Mouse (Mus musculus) left cerebral cortex, adult 8-10 months (tissue): ENCODE results near the gene Usp7. TPM values are rescaled to one million over a fixed set of nuclear protein-coding genes. Genes with fewer than 3 reads are reported as not detected.

ENCODE experiments used
- DNase-seq, 2 experiments: peaks; one replicate each; pipeline ENCODE4 v3.0.0; 2022; ENCODE audit warnings: low spot score in 2 of 2
- total RNA-seq, 4 experiments: library from RNA; stranded (reverse); gene quantifications; 2 replicates each; pipeline ENCODE4 v1.2.4; 2022

The Usp7 gene
- total RNA-seq, 4 experiments from 2014 or later = 149 to 164 (median 158) TPM

DNA sequence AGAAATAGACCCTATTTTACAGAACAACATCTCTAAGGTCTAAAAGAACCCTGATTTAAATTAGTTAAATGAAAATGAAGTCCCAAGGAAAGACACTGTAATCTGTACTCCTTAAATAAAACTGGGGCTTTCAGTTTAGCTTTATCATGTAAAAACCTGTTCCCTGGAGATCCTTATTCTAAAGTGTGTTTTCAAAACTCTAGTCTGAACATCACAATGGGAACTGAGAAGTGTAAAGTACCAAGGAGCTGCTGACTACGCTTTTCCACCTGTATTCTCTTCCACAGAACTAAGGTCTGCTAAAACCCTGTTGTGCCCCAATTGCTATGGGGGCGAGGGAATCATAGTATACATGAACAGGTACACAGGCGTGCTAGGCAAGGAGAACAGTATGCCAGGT lies 68.1 kb downstream of the Usp7 start:
- DNase-seq = no peak

DNA sequence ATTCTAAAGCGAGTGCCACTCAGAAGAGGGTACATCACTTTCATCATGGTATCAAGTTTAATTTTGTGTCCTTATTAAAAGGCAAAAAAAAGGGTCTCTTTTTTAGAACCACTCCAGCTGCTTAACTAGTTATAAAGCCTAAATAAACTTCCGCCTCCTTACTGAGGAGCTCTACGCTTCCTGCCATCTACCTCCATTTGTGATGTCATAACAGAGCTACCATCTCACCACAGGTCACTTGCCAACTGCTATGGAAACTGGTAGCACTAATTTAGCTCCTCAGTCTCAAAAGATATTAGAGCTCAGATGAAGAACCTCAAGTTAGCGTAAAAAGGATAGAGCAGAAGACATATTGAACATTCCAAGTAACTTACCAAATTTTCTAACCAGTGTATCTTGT lies 71.7 kb downstream of the Usp7 start:
- DNase-seq = no peak

DNA sequence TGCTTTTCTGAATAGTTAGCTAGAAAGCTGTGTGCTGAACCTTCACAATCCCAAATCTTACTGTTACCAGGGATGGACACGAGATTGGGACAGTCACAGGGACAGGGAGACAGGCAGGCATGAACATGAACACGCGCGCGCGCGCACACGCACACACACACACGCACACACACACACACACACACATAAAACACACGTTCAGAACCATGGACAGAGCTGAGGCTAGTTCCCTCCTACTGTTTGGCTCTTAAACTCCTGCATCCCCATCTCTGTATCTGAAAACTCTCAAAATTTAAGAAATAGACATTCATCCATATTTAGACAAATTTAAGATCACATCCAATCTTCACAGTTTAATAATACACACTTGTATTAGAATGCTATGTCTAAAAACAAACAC lies 74.4 kb downstream of the Usp7 start:
- no peak for DNase-seq

DNA sequence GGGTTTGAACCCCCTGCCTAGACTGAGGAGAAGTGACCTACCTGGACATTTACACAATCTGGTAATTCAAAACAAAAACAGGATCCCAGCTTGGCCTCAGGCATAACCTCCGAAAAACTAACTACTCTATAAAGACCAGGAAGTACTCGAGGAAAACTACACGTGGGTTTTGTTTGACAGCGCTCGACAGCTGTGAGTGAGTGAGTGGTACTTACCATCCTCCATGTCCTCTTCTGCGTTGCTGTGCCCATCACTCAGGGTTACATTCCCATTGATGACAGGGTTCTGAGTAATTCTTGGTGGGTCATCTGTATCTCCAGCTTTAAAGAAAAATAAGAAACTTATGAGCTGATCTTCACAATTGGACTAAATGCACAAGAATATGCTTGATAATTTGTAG lies 75.8 kb downstream of the Usp7 start:
- no peak for DNase-seq

DNA sequence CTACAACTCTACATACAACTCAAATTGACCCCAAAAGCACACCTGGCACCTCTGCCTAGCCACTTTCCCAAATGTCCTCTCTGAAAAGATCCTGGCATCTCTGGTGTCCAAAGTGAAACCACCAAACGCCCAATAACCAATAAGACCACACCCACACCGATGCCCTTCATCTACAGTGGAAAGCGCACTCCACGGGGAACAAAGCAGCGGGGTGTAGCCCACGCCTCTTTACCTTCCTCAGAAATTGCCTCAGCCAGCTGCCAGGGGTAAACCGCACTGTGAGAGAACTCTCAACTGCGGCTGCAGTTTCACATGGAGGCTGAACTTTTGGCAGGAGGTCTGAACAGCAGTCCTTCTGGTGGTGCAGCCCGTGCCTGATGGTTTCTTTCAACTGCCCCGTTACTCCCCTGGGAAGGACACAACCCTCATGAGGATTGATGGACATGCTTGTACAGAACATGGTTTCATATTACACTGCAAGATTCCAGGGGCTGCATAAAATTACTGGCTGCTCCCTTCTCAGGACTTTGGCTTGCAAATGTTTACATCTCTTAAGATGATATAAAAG lies 76.5 kb downstream of the Usp7 start:
- DNase-seq = no peak

DNA sequence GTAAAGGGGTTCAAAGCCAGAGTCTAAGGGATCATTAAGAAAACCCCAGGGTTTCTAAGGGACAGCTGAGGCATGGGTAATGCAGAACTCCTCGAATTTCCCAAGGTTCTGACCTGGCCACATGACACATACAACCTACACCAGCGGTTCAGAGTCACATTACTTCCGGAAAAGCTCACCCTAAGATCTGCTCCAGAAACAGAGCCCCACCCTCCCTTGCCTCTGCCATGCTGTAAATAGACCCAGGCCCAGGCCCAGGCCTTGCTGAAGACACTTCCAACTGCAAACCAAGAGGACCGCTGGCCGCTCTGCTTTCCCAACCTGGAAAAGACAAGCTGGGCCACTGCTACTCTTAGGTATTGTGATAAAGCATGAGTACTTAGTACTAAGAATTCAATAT lies 77.3 kb downstream of the Usp7 start:
- DNase-seq = no peak

DNA sequence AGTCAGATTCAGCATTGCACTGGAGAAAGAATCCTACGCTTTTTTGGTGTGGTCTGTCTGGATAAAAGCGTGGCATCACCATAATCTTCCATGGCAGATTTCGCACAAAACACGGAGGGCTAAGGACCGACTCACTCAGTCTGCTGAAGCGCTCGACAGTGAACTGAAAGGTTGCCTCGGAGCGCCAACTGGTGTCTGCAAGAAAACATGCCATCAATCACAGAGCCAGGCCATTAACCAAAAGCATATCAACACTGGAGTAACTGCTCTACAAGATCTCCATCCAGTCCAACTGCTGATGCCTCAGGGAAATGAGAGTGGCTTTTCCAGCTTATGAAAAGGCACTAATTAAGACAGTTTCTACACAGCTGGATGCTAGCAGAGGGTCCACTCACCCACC lies 80.1 kb downstream of the Usp7 start:
- DNase-seq = no peak

DNA sequence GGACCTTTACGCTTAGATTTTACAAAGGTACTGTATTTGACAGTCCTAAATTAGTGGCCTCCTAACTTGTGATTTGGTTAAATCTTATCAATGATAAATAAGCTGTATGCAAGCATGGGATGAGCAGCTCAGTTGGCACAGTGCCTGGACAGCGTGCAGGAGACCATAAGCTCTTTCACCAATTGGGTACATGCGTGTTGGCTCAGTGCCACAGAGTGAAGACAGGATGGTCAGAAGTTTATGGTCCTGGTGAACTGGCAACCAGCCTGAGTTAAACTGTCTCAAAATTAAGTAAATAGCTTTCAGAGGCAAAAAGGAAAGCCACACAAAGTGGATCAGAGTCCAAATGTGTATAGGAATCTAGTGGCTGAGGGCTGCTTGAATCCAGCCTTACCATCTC lies 91.5 kb downstream of the Usp7 start:
- DNase-seq = no peak

DNA sequence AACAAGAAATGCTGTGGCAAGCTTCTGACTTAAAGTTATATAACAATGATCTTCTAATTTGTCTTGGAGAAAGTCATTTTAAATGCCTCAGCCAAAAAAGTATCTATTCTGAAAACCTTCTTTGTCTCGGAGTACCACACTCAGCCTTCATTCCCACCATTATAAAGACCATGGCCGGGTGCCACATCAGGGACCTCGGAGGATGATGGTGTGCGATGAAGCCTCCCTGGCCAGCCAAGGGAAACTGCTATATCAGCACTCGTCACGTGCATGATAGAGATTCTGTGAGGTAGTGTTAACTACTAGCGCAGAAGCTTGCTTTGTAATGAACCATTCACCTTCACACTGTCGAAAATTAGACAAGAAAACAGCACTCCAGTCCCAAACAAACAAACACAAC lies 92.6 kb downstream of the Usp7 start:
- DNase-seq = no peak

DNA sequence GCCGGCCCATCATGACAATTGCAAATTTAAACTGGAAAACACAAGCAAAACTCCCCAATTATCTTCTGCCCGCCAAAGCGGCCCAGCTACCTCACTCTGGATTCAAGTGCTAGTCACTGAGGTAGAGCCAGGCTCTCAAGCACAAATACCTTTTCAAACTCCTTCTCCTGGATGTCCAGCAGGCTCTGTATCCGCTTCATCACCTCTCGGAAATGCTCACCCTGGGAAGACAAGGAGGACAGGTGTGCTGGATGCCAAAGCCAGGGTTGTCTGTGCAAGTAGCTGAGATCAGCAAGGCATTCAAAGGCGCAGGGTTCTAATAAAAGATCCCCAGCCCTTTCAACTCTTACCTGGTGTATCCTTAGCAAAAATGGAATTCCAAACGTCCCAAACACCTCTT lies 100.9 kb downstream of the Usp7 start:
- DNase-seq = no peak

DNA sequence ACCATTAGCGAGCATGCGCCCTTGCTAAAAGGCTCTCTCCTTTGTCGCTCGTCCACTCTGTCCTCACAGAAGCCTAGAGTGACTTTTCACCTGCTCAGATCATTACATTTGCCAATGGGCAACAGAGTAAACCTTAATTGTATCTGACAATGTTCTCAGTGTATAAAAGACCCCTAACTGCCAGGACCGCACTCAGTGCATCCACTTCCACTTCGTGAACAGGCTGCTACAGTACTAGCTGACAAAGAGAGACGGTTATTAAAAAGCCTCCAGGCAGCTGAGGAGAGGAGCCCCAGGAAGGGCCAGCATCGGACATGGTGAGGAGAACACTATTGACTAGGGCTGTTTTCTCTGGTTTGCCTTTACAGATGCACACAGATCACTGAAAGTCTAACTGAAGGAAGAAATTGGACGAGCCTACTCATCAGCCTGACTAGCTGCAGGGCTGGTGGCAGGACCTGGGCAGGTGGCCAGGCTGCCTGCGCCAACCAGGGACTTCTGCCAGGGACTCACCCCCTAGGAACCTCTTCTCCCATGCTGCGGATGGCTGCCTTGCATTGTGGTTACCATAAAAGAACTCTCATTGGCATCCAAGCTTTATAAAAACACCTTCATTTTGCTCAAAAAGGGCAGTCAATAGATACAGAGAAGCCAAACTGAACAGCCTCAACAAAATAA lies 102.0 kb downstream of the Usp7 start:
- DNase-seq = no peak

DNA sequence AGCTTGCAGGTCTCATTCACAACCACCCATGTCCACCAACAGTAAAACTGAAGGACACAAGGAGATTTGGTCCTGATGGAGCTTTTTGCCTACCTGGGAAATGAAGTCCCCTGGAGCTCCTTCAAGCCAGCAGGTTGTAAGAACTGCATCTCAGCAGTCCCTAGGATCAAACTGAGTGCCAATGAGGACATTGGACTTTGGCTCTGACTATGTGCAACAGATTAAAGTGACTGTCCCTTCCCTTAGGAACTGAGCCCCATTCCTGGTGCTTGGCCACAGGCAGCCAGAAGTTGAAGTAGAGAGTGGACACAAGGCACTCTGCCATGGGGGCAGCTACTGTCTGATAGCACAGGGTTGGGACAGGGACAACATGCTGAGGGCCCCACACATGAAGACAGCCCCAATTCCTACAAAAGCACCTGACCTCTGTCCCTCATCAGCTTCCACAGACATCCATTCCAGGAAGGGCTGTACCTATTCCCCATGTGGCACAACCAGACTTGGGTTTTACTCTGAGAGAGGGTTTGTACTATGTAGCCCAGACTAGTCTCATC lies 104.5 kb downstream of the Usp7 start:
- no peak for DNase-seq

DNA sequence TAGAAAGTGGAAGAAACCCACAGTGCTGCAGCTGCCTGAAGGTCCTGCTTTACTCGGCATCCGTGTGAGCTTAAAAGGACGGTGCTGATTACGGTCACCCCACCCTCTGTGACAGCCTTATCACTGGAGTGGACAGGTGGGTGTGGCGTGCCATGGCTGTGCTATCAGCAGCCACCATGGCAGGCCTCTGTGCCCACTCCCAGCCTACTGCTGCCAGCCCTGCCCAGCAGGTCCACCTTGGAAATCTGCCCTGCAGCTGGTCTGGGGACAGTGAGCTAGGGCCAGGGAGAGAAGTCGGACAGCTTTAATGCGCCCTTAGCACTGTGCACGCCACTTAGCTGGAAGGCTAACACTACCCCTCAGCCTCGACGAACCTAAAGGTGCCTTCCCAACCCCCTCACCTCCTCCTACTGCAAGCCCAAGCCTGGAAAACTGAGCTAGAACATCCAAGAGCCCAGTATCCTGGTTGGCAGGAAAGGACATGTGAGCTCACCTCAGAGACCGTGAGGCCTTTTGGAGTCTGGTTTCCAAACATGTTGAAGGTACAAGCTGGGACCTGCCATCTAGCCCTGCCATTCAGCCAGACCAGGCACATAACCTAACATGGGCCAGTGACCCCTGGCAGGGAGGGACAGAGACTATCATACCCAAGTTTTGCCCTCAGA lies 105.1 kb downstream of the Usp7 start:
- DNase-seq = no peak

DNA sequence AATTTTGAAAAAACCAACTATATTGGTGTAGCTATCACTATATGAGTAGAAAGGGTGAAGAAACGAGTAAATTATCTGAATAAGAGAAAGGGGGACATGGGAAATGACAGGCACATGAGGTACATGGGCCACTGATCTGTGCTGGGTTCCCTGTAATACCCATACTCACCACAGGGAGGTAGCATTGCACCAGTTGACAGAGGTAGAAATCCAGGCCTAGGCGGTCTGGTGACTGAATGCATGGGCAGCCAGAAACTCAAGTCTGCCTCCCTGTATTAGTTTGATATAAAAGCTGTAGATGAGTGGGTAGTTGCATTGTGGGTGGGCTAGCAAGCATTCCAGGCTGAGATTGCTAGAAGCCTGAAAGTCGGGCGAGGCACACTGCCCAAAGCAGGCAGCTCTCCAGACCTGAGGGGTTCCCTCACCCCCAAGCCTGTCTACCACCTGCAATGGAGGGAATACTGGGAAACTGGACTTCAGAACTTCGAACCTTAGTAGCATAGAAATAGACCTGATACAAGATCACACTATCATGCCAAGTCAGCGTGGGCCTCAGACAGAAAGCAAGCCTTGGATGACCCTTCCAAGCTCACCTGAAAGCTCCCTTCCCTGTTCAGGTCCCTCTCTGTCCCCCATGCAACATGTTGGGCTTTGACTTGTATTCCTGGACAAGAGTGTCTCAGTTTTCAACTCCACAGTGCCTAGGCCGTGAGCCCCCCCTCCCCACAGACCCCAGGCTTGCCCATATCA lies 105.8 kb downstream of the Usp7 start:
- peak in 1 of 2 experiments; percentile 53 for DNase-seq

DNA sequence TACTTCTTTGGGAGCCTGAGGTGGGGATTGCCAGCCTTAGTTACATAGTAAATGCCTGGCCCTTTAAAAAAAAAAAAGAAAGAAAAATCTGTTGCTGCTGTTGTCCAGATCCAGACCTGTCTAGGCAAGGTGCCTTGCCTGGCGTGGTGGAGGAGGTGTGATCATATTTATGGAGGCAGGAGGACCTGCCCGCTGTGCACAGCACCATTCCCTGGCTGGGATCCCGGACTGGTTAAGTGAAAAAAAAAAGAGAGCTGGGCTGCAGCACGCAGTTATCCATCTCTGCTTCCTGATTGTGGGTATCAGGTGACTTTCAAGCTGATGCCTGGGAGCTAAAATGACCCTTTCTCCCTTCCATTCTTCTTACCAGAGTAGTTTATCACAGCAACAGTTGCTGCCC lies 107.0 kb downstream of the Usp7 start:
- no peak for DNase-seq

DNA sequence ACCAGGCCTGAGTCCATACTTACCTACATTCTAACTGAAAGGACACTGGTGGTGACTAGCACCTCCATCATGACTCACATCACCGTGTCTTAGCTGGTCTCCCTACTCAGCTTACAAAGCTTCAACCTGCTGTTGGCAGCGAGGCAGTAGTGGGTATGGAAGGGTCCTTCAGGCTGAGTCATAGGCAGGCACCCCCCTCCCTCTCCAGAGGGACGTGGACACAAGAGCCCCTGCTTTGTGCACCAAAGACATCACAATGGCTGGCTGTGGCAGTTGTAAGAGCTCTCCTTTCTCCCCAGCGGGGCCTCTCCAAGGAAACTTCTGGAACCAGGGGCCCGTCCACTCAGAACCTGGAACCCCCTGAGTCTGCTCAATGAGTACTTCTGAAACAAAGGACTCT lies 111.6 kb downstream of the Usp7 start, which contains the start of gene Gm5767:
Gene Gm5767, plus strand, starts transcription at position 301 of the 400 bp plus-strand sequence.
- no peak for DNase-seq

DNA sequence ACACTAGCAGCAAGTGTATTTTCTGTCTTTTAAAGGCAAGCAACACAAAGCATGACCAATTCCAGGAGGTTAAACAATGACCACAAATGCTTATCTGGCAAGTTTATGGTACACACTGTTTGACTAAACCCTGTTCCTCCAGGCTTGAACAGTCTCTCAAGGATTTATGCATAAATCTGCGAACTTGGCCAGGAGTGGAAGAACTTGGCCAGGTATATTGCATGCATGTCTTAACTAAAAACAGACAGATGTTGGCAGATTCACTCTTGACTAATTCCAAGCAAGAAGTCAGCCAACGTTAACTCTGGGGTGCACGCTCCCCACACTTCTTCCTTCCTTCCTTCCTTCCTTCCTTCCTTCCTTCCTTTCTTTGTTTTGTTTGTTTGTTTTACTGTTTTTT lies 112.3 kb downstream of the Usp7 start:
- no peak for DNase-seq

DNA sequence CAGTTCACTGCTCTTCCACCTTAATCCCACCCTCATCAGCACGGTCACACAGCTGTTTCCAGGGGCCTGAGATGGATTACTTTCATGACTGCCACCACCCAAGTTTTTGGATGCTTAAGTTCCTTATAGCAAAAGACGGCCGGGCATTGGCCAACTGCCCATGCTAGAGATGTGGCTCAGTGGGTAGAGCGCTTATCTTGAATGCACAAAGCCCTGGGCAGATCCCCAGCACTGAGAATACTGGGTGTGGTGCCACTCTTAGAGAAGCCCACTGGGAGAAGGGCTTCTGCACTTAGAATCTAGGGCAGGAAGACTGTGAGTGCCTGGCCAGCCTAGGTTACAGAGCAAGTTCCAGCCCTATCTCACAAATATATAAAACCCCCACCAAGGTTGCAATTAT lies 113.4 kb downstream of the Usp7 start:
- DNase-seq = no peak

DNA sequence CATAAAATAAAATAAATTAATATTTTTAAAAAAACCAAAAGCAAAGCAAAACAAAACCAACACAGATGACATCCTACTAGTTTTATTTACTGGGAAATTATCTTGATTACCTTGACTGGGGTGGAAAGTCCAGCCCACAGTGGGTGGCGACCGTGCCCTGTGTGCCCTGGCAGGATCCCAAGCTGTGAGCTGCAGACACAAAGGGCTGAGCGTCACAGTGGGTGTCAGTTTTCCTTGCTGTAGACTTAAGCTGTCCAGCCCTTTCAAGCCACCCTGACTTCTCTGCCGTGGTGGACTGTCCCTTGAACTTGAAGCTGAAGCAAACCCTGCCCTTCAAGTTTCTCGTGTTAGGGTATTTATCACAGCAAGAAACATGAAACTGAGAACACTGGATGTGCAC lies 114.1 kb downstream of the Usp7 start:
- DNase-seq = no peak

DNA sequence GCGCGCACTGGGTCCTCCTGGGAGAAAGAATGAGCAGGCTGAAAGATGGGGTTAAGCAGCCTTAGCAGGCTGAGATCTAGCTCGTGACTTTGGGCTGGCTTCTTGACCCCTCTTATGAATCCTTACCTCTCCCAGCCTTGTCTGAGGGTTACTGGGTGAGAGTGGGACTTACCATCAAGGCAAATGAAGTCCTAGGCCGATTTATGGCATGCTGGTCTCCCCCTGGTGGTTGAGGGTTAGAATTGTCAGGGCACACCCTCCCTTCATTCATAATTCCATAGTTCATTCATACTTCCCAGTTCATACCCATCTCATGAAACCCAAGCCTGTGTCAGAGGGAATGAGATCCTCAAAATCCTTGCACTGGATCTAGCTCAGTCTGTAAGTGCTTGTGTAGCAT lies 115.3 kb downstream of the Usp7 start:
- DNase-seq = no peak

DNA sequence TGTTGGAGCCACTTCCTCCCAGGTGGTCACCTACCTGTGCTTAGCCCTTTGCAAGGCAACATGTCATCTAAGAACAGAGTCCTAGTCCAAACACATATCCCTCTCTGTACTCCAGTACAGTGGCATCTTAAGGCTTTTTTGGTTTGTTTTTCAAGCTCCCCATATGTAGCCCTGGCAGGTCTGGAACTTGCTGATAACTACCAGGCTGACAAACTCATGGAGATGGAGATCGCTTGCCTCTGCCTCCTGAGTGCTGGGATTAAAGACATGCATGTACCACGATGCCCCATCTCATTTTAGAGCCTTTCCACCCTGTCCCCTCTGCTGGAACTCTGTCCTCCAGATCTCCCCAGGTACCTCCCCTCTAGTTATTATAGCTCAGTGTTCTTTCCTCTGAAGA lies 115.9 kb downstream of the Usp7 start:
- no peak for DNase-seq

DNA sequence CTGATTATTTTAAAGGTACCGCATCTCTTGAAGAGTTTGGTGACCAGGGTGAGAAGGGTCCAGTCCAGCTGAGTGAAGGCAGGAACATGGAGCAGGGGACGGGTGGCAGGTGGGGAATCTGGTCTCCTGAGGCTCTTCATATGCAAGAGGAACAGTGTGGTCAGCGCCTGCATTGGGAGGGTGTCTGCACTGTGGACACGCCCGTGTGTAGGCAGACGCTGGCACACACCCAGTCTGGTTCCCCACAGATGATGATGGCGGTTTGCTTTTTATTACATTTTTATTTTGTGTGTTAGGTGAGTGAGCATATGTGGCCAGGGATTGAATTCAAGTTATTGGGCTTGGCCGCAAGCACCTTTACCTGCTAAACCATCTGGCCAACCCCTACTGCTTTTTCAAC lies 116.5 kb downstream of the Usp7 start:
- no peak for DNase-seq
